Mouse (Mus musculus) neural tube, embryonic 13.5 days (tissue): ENCODE results near the gene Uso1. TPM values are rescaled to one million over a fixed set of nuclear protein-coding genes. Genes with fewer than 3 reads are reported as not detected.
"Not testable (repeated sequence)": the region's sequence is repeated elsewhere in the genome, so short reads cannot be mapped to it uniquely, and the experiment has no call there.

ENCODE experiments used
- ATAC-seq: fragments of 200-750 bp; cut with Nextera tagmentation; 2 replicates; pipeline ENCODE4 v1.8.0; 2017; ENCODE audit warnings: low read depth, mild to moderate bottlenecking, moderate TSS enrichment, moderate library complexity
- H3K27ac ChIP-seq: fragments of 300-500 bp; sonication (generic); replicated peaks from 2 replicates; pipeline ENCODE4 v1.5.1; 2015; ENCODE audit warnings: moderate library complexity, mild to moderate bottlenecking, inconsistent platforms
- H3K27me3 ChIP-seq: fragments of 300-500 bp; sonication (generic); 2 replicates; pipeline ENCODE4 v1.6.1; 2015; ENCODE audit warnings: mild to moderate bottlenecking, inconsistent platforms
- H3K36me3 ChIP-seq: fragments of 300-500 bp; sonication (generic); 2 replicates; pipeline ENCODE4 v1.6.1; 2015; ENCODE audit warnings: mild to moderate bottlenecking, inconsistent platforms
- H3K4me1 ChIP-seq: fragments of 300-500 bp; sonication (generic); replicated peaks from 2 replicates; pipeline ENCODE4 v1.6.1; 2015; ENCODE audit warnings: inconsistent platforms
- H3K4me2 ChIP-seq: fragments of 300-500 bp; sonication (generic); 2 replicates; pipeline ENCODE4 v1.6.1; 2015; ENCODE audit warnings: inconsistent platforms, mild to moderate bottlenecking, moderate library complexity
- H3K4me3 ChIP-seq: fragments of 300-500 bp; sonication (generic); 2 replicates; pipeline ENCODE4 v1.5.1; 2015; ENCODE audit warnings: mild to moderate bottlenecking, inconsistent platforms
- H3K9ac ChIP-seq: fragments of 300-500 bp; sonication (generic); 2 replicates; pipeline ENCODE4 v1.6.1; 2015; ENCODE audit warnings: moderate library complexity, mild to moderate bottlenecking, inconsistent platforms
- H3K9me3 ChIP-seq: fragments of 300-500 bp; sonication (generic); 2 replicates; pipeline ENCODE4 v1.6.1; 2016; ENCODE audit warnings: inconsistent platforms
- WGBS: fragments of 180-500 bp; shearing (Covaris S2); methylation state at CpG from one replicate; pipeline ENCODE4 v1.1.7; 2015; 5-methylcytosine and 5-hydroxymethylcytosine counted together
- polyA plus RNA-seq: library from polyadenylated mRNA; unstranded; fragments of >200 nt; fragmentation: Nextera tagmentation; extraction: Ambion mirVana; gene quantifications from 2 replicates; pipeline ENCODE4 v1.2.1, GENCODE M21; 2015

Gene Uso1
- polyA plus RNA-seq, 1 experiment from 2014 or later, result 45.7 TPM

DNA sequence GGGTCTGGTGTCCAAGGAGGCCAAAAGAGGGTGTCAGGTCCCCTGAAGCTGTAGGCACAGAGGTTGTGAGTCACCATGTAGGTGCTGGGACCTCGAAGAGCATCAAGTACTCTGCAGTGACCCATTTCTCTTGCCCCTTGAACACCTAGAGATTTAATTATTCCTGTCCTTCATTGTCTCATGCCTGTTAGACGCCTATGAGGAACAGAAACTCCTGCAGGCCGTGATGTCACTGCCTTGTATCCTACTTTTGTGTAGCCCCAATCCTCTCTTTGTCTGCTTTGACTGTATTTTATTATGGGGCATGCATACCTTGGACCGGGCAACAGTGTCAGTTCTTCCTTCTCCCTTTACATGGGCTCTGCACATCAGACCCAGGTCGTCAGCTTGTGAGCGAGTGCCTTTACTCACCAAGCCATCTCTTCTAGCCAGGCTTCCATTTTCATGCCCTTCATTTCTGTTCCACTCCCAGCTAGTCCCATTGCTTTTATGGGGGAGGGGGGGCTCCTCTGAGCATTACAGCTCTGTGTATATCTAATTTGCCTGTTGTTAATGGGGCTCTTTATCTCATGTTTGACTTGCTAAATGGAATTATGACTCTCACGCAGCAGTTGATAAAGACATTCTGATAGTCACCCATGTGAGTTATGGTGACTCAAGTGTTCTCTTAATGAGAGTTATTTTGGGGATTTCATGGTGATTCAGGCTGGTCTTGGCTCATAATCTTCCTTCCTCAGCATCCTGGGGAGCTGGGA lies 7.4 kb downstream of the Uso1 start:
- no peak for ATAC-seq
- H3K4me1 ChIP-seq, result 0 out of 2 replicates have a peak, but pooled peaks cover 6% of the 10 kb centered on the region
- H3K27ac ChIP-seq, result no peak overlapping the region
- H3K4me3 ChIP-seq, result no peak overlapping the region
- no peak overlapping the region for H3K9ac ChIP-seq
- no peaks in the 10 kb centered on the region; the same call in 1 of the 2 replicates for H3K36me3 ChIP-seq
- WGBS, result 89% methylated on average over 7 of the region's 7 CpGs
- H3K9me3 ChIP-seq, result no peaks in the 10 kb centered on the region
- H3K27me3 ChIP-seq, result no peaks in the 10 kb centered on the region
- H3K4me2 ChIP-seq, result no peak overlapping the region

- Histone ChIP-seq H3K9ac (no peak overlapping the region), H3K4me3 (no peak overlapping the region), H3K4me2 (no peak overlapping the region), H3K27me3 (no peaks in the 10 kb centered on the region), H3K9me3 (no peaks in the 10 kb centered on the region), H3K36me3 (peaks cover 11% of the 10 kb centered on the region), H3K27ac (no peak overlapping the region), H3K4me1 (0 out of 2 replicates have a peak, but pooled peaks cover 6% of the 10 kb centered on the region)
- 97% methylated on average over 3 of the region's 3 CpGs for whole genome bisulfite sequencing
- no peak for ATAC-seq
Observed at GRCm38 (mm10) chr5:92148248-92148647, 10.5 kb downstream of the Uso1 start.

DNA sequence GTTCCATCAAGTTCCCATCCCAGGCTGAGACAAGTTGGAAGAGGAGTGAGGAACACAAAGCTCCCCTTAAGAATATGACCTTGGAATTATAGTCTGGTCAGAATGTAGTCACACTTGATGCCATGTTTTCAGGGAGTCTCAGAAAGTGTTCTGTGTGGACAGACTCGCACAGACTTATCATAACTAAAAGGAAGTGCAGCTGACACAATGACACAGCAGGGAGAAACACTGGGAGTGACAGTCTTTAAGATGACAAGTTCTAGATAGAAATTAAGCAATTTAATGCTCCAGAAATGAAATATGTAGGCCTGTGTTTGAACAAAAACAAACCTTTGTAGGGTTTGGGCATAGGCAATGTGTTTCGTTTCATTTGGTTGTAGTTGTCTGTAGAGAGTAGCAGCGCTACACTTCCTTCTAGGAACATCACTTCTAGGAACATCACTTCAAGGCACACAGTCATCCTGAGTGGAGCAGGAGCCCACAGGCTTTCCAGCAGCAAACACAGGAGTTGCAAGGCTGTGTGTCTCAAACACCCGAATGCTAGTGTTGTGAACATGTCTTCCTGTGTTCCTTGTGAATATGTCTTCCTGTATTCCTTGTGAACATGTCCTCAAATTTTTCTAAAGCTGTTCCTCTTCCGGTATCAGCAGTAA lies 11.7 kb downstream of the Uso1 start:
- 92% methylated on average over 5 of the region's 5 CpGs for WGBS

GRCm38 (mm10) chr5:92154861-92155260 lies 17.1 kb downstream of the Uso1 start:
- no peaks in the 10 kb centered on the region for H3K4me1 ChIP-seq
- no peaks in the 10 kb centered on the region for H3K9me3 ChIP-seq
- H3K4me3 ChIP-seq, result no peak overlapping the region
- H3K27me3 ChIP-seq, result no peaks in the 10 kb centered on the region
- peaks cover 38% of the 10 kb centered on the region for H3K36me3 ChIP-seq
- 88% methylated on average over 3 of the region's 3 CpGs for WGBS
- H3K9ac ChIP-seq, result no peak overlapping the region
- no peak overlapping the region for H3K27ac ChIP-seq
- no peak overlapping the region for H3K4me2 ChIP-seq
- ATAC-seq, result no peak

More for the DNA sequence above, 11.7 kb downstream of the Uso1 start:
- 0 out of 2 replicates have a peak, but pooled peaks cover 6% of the 10 kb centered on the region for H3K4me1 ChIP-seq
- H3K4me3 ChIP-seq, result no peak overlapping the region
- peaks cover 15% of the 10 kb centered on the region for H3K36me3 ChIP-seq
- H3K9me3 ChIP-seq, result no peaks in the 10 kb centered on the region
- no peak for ATAC-seq
- no peak overlapping the region for H3K9ac ChIP-seq
- H3K27ac ChIP-seq, result no peak overlapping the region
- no peaks in the 10 kb centered on the region for H3K27me3 ChIP-seq
- H3K4me2 ChIP-seq, result no peak overlapping the region

GRCm38 (mm10) chr5:92165976-92166375 lies 28.2 kb downstream of the Uso1 start:
- 93% methylated on average over 6 of the region's 6 CpGs for WGBS
- H3K27me3 ChIP-seq, result no peaks in the 10 kb centered on the region
- peaks cover 50% of the 10 kb centered on the region for H3K36me3 ChIP-seq
- H3K4me3 ChIP-seq, result no peak overlapping the region
- H3K4me2 ChIP-seq, result no peak overlapping the region
- H3K9me3 ChIP-seq, result no peaks in the 10 kb centered on the region
- no peak overlapping the region for H3K27ac ChIP-seq
- H3K9ac ChIP-seq, result no peak overlapping the region
- no peaks in the 10 kb centered on the region for H3K4me1 ChIP-seq
- no peak for ATAC-seq

- Histone ChIP-seq H3K9me3 (no peaks in the 10 kb centered on the region), H3K4me3 (no peak overlapping the region), H3K27ac (no peak overlapping the region), H3K4me2 (no peak overlapping the region), H3K36me3 (peaks cover 76% of the 10 kb centered on the region), H3K27me3 (no peaks in the 10 kb centered on the region), H3K9ac (no peak overlapping the region), H3K4me1 (no peaks in the 10 kb centered on the region)
- no peak for ATAC-seq
- WGBS, result 91% methylated on average over 8 of the region's 8 CpGs
Observed at GRCm38 (mm10) chr5:92183071-92183830, 45.5 kb downstream of the Uso1 start.

DNA sequence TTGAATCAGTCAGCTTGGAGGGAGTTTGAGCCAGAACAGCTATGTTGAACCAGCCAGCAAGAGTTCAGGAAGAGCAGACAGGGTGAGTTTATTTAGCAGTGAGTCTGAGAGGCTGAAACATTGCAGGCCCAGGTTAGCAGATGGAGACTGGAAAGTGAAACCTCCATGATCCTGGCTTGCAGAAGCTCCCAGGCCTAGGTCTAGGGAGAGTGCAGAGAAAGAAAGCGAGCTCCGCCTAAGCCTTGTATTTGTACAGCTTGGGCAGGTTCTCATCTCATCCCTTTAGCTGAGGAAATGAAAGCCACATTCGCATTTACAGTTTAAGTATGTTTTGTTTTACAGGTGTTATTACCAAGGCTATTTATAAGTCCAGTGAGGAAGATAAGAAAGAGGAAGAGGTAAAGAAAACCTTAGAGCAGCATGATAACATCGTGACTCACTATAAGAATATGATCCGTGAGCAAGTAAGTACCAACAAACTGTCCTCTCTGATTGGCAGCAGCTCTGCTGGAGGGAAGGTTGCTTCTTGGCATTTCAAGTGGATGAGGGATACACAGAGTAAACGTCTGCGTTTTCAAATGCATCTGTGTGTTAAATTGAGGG lies 51.2 kb downstream of the Uso1 start:
- WGBS, result 97% methylated on average over 7 of the region's 7 CpGs
- peaks cover 72% of the 10 kb centered on the region for H3K36me3 ChIP-seq

DNA sequence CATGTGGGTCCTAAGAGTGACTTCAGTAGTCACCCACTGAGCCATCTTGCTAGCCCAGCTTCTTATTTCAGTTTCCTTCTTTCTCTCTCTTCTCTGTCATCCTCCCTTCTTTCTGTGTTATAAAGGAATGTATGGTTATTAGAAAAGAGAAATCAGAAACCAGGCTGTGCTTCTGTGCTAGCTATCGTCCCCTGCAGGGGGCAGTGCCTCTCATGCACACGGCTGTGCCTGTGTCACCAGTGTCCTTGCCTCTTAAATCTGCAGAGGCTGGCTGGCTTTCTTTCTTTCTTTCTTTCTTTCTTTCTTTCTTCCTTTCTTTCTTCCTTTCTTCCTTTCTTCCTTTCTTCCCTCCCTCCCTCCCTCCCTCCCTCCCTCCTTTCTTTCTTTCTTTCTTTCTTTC lies 58.0 kb downstream of the Uso1 start:
- H3K4me3 ChIP-seq, H3K27ac ChIP-seq, H3K9me3 ChIP-seq, H3K27me3 ChIP-seq, H3K4me2 ChIP-seq, H3K9ac ChIP-seq, ATAC-seq: not testable (repeated sequence)
- H3K36me3 ChIP-seq, result peaks cover 70% of the 10 kb centered on the region
- H3K4me1 ChIP-seq, result peaks cover 21% of the 10 kb centered on the region
- WGBS, result 56% methylated on average over 2 of the region's 2 CpGs

More for the DNA sequence above, 51.2 kb downstream of the Uso1 start:
- Histone ChIP-seq H3K9me3 (0 out of 2 replicates have a peak, but pooled peaks cover 5% of the 10 kb centered on the region), H3K27me3 (no peaks in the 10 kb centered on the region), H3K4me2 (no peak overlapping the region), H3K4me3 (no peak overlapping the region), H3K27ac (no peak overlapping the region), H3K4me1 (no peaks in the 10 kb centered on the region), H3K9ac (no peak overlapping the region)
- ATAC-seq, result no peak

DNA sequence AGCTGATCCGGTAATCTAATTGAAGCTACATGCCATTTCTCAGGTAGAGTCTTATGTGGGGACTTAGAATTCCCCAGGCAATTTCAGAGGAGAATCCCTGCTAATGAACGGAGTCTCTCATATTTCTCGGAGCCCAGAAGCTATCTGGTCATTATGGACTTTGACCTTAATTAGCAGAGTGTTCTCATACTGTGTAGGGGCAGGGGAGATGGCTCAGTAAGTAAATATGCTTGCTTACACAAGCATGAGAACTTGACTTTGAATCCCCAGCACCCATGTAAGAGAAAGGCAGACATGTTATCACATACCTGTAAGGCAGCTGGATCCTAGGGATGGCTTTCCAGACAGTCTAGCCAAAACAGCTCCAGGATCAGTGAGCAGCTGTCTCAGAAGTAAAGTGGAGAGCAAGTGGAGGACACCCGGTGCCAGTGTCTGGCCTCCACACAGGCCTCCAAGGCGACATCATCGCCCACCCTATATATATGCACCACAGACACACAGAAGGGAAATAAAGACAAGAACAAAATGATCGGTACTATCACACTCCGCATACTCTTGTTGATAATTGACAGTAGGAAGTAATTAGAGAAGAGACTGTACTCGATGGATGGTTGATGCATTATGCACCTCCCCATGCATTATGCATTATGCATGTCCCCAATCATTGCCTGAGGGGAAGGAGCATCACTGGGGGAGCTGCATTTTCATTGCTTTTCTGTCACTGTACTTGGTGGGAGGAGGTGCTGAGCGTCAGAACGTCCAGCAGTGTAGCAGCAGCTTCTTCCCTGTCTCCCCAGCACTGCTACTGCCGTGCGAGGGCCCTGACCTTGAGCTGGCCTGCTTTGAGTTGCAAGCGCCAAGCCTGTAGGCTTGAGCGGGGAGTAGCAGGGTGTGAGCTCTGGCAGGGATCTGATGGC lies 59.4 kb downstream of the Uso1 start:
- H3K36me3 ChIP-seq, result peaks cover 82% of the 10 kb centered on the region
- peaks cover 21% of the 10 kb centered on the region for H3K4me1 ChIP-seq
- H3K4me3 ChIP-seq, result no peak overlapping the region
- H3K27me3 ChIP-seq, result no peaks in the 10 kb centered on the region
- H3K9ac ChIP-seq, result 0 out of 2 replicates have a peak overlapping the region, but pooled peaks have one; percentile 13
- 59% methylated on average over 15 of the region's 15 CpGs for WGBS
- ATAC-seq, result peak; percentile 77
- H3K9me3 ChIP-seq, result no peaks in the 10 kb centered on the region
- no peak overlapping the region for H3K4me2 ChIP-seq
- H3K27ac ChIP-seq, result peak overlapping the region; percentile 78

DNA sequence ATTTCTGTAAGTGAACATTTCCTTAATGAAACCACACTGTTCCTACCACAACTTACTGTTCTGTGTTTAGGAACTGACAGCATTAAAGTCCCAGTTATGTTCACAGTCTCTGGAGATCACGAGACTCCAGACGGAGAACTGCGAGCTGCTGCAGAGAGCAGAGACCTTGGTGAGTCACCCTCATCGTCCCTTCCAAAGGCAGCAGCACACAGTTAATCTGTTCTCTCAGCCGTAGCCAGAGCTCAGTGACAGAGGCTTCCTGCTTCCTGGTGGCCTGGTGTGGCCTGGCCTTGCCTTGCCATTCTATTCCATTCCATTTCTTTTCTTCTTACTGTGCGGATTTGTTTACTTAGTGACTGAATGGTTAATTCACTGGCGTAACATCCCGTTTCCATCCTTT lies 60.5 kb downstream of the Uso1 start:
- H3K4me2 ChIP-seq, result no peak overlapping the region
- no peaks in the 10 kb centered on the region for H3K27me3 ChIP-seq
- H3K9me3 ChIP-seq, result no peaks in the 10 kb centered on the region
- no peak for ATAC-seq
- no peak overlapping the region for H3K27ac ChIP-seq
- H3K9ac ChIP-seq, result no peak overlapping the region
- no peak overlapping the region for H3K4me3 ChIP-seq
- 72% methylated on average over 8 of the region's 8 CpGs for WGBS
- H3K36me3 ChIP-seq, result peaks cover 80% of the 10 kb centered on the region
- peaks cover 21% of the 10 kb centered on the region for H3K4me1 ChIP-seq
